Mouse (Mus musculus): ENCODE results near the gene Alpl. TPM values are rescaled to one million over a fixed set of nuclear protein-coding genes. Genes with fewer than 3 reads are reported as not detected.

Gene Alpl
- polyA plus RNA-seq, 1 experiment from 2014 or later = 9.7 TPM

- H3K4me1 ChIP-seq (replicated peaks) = peaks cover 13% of the 10 kb centered on the region; the same call in 1 of the 2 replicates
- H3K4me2 ChIP-seq = no peak overlapping the region
- ATAC-seq (ENCODE audit: insufficient read depth) = peak; percentile 10; the same call in 1 of the 2 replicates
- H3K27ac ChIP-seq (replicated peaks) = no peak overlapping the region
- H3K9ac ChIP-seq = no peak overlapping the region
- 40% methylated on average over 9 of the region's 9 CpGs for WGBS (ENCODE audit: insufficient replicate concordance)
- H3K9me3 ChIP-seq (replicated peaks) = no peaks in the 10 kb centered on the region
- peaks cover 61% of the 10 kb centered on the region for H3K27me3 ChIP-seq
- H3K4me3 ChIP-seq (replicated peaks) = no peak overlapping the region
- H3K36me3 ChIP-seq (replicated peaks) = no peaks in the 10 kb centered on the region
Measured at GRCm38 (mm10) chr4:137739151-137739923, 56.8 kb downstream of the Alpl start.

- no peak overlapping the region for H3K4me2 ChIP-seq
- WGBS (ENCODE audit: insufficient replicate concordance) = 44% methylated on average over 3 of the region's 3 CpGs
- H3K9ac ChIP-seq = no peak overlapping the region
- no peak overlapping the region for H3K27ac ChIP-seq (replicated peaks)
- no peak for ATAC-seq (ENCODE audit: insufficient read depth)
- no peaks in the 10 kb centered on the region for H3K9me3 ChIP-seq (replicated peaks)
- no peak overlapping the region for H3K4me3 ChIP-seq (replicated peaks)
- H3K36me3 ChIP-seq (replicated peaks) = no peaks in the 10 kb centered on the region
- peaks cover 63% of the 10 kb centered on the region for H3K27me3 ChIP-seq
- peaks cover 10% of the 10 kb centered on the region; the same call in 1 of the 2 replicates for H3K4me1 ChIP-seq (replicated peaks)
Measured at GRCm38 (mm10) chr4:137737760-137738159, 58.4 kb downstream of the Alpl start.

- H3K36me3 ChIP-seq (replicated peaks) = no peaks in the 10 kb centered on the region
- H3K27ac ChIP-seq (replicated peaks) = no peak overlapping the region
- H3K9me3 ChIP-seq (replicated peaks) = no peaks in the 10 kb centered on the region
- no peak overlapping the region for H3K4me2 ChIP-seq
- H3K4me3 ChIP-seq (replicated peaks) = no peak overlapping the region
- no peak for ATAC-seq (ENCODE audit: insufficient read depth)
- H3K4me1 ChIP-seq (replicated peaks) = peaks cover 10% of the 10 kb centered on the region; the same call in 1 of the 2 replicates
- H3K9ac ChIP-seq = no peak overlapping the region
- H3K27me3 ChIP-seq = peaks cover 64% of the 10 kb centered on the region
- WGBS (ENCODE audit: insufficient replicate concordance) = 54% methylated on average over 11 of the region's 11 CpGs
Measured at GRCm38 (mm10) chr4:137736220-137736701, 59.9 kb downstream of the Alpl start.

GRCm38 (mm10) chr4:137733459-137733858, 62.7 kb downstream of the Alpl start:
- Histone ChIP-seq H3K36me3 (replicated peaks) (no peaks in the 10 kb centered on the region), H3K4me3 (replicated peaks) (no peak overlapping the region), H3K9ac (no peak overlapping the region), H3K27ac (replicated peaks) (no peak overlapping the region), H3K27me3 (peaks cover 75% of the 10 kb centered on the region), H3K9me3 (replicated peaks) (no peaks in the 10 kb centered on the region), H3K4me1 (replicated peaks) (peaks cover 8% of the 10 kb centered on the region), H3K4me2 (no peak overlapping the region)
- ATAC-seq (ENCODE audit: insufficient read depth) = no peak
- WGBS (ENCODE audit: insufficient replicate concordance) = 63% methylated on average over 5 of the region's 5 CpGs

GRCm38 (mm10) chr4:137732962-137733361, 63.2 kb downstream of the Alpl start:
- Histone ChIP-seq H3K27ac (replicated peaks) (no peak overlapping the region), H3K9me3 (replicated peaks) (no peaks in the 10 kb centered on the region), H3K9ac (no peak overlapping the region), H3K27me3 (peaks cover 75% of the 10 kb centered on the region), H3K4me2 (no peak overlapping the region), H3K4me1 (replicated peaks) (peaks cover 13% of the 10 kb centered on the region), H3K36me3 (replicated peaks) (no peaks in the 10 kb centered on the region), H3K4me3 (replicated peaks) (no peak overlapping the region)
- WGBS (ENCODE audit: insufficient replicate concordance) = 68% methylated on average over 3 of the region's 3 CpGs
- no peak for ATAC-seq (ENCODE audit: insufficient read depth)

GRCm38 (mm10) chr4:137732361-137732760, 63.8 kb downstream of the Alpl start:
- no peak overlapping the region for H3K4me3 ChIP-seq (replicated peaks)
- no peak overlapping the region for H3K4me2 ChIP-seq
- H3K36me3 ChIP-seq (replicated peaks) = no peaks in the 10 kb centered on the region
- H3K27me3 ChIP-seq = peaks cover 76% of the 10 kb centered on the region
- no peak overlapping the region for H3K9ac ChIP-seq
- no peak for ATAC-seq (ENCODE audit: insufficient read depth)
- no peak overlapping the region for H3K27ac ChIP-seq (replicated peaks)
- WGBS (ENCODE audit: insufficient replicate concordance) = 50% methylated on average over 3 of the region's 3 CpGs
- no peaks in the 10 kb centered on the region for H3K9me3 ChIP-seq (replicated peaks)
- H3K4me1 ChIP-seq (replicated peaks) = peaks cover 18% of the 10 kb centered on the region

- no peak overlapping the region for H3K9ac ChIP-seq
- 50% methylated on average over 10 of the region's 10 CpGs for WGBS (ENCODE audit: insufficient replicate concordance)
- peaks cover 75% of the 10 kb centered on the region for H3K27me3 ChIP-seq
- H3K36me3 ChIP-seq (replicated peaks) = no peaks in the 10 kb centered on the region
- H3K4me3 ChIP-seq (replicated peaks) = no peak overlapping the region
- H3K4me1 ChIP-seq (replicated peaks) = peaks cover 18% of the 10 kb centered on the region
- no peak for ATAC-seq (ENCODE audit: insufficient read depth)
- H3K27ac ChIP-seq (replicated peaks) = no peak overlapping the region
- H3K4me2 ChIP-seq = no peak overlapping the region
- H3K9me3 ChIP-seq (replicated peaks) = no peaks in the 10 kb centered on the region
Measured at GRCm38 (mm10) chr4:137731891-137732290, 64.3 kb downstream of the Alpl start.

- Histone ChIP-seq H3K4me3 (replicated peaks) (no peak overlapping the region), H3K4me1 (replicated peaks) (peaks cover 18% of the 10 kb centered on the region), H3K27me3 (peaks cover 72% of the 10 kb centered on the region), H3K27ac (replicated peaks) (no peak overlapping the region), H3K4me2 (no peak overlapping the region), H3K36me3 (replicated peaks) (no peaks in the 10 kb centered on the region), H3K9me3 (replicated peaks) (no peaks in the 10 kb centered on the region), H3K9ac (no peak overlapping the region)
- 63% methylated on average over 8 of the region's 8 CpGs for WGBS (ENCODE audit: insufficient replicate concordance)
- no peak for ATAC-seq (ENCODE audit: insufficient read depth)
Measured at GRCm38 (mm10) chr4:137730757-137731156, 65.4 kb downstream of the Alpl start.

GRCm38 (mm10) chr4:137730134-137730533, 66.0 kb downstream of the Alpl start:
- H3K27ac ChIP-seq (replicated peaks) = no peak overlapping the region
- H3K4me1 ChIP-seq (replicated peaks) = peaks cover 20% of the 10 kb centered on the region
- WGBS (ENCODE audit: insufficient replicate concordance) = 20% methylated on average over 3 of the region's 3 CpGs
- no peak overlapping the region for H3K9ac ChIP-seq
- H3K36me3 ChIP-seq (replicated peaks) = no peaks in the 10 kb centered on the region
- no peak overlapping the region for H3K4me3 ChIP-seq (replicated peaks)
- H3K27me3 ChIP-seq = peaks cover 74% of the 10 kb centered on the region
- ATAC-seq (ENCODE audit: insufficient read depth) = peak; percentile 7
- H3K9me3 ChIP-seq (replicated peaks) = no peaks in the 10 kb centered on the region
- H3K4me2 ChIP-seq = no peak overlapping the region

- no peak for ATAC-seq (ENCODE audit: insufficient read depth)
- no peak overlapping the region for H3K27ac ChIP-seq (replicated peaks)
- peaks cover 79% of the 10 kb centered on the region for H3K27me3 ChIP-seq
- H3K9me3 ChIP-seq (replicated peaks) = no peaks in the 10 kb centered on the region
- H3K4me2 ChIP-seq = no peak overlapping the region; the same call in 1 of the 2 replicates
- H3K4me3 ChIP-seq (replicated peaks) = no peak overlapping the region
- H3K36me3 ChIP-seq (replicated peaks) = no peaks in the 10 kb centered on the region
- H3K9ac ChIP-seq = no peak overlapping the region
- 20% methylated on average over 24 of the region's 24 CpGs for WGBS (ENCODE audit: insufficient replicate concordance)
- H3K4me1 ChIP-seq (replicated peaks) = peaks cover 28% of the 10 kb centered on the region
Measured at GRCm38 (mm10) chr4:137729155-137729855, 66.9 kb downstream of the Alpl start.

GRCm38 (mm10) chr4:137728399-137729154, 67.6 kb downstream of the Alpl start:
- ATAC-seq (ENCODE audit: insufficient read depth) = no peak
- no peak overlapping the region; the same call in 1 of the 2 replicates for H3K4me2 ChIP-seq

More at GRCm38 (mm10) chr4:137728399-137729154, 67.6 kb downstream of the Alpl start:
- WGBS (ENCODE audit: insufficient replicate concordance) = 8% methylated on average over 17 of the region's 17 CpGs
- Histone ChIP-seq H3K36me3 (replicated peaks) (no peaks in the 10 kb centered on the region), H3K4me1 (replicated peaks) (peaks cover 34% of the 10 kb centered on the region), H3K9ac (no peak overlapping the region), H3K27me3 (peaks cover 84% of the 10 kb centered on the region), H3K4me3 (replicated peaks) (no peak overlapping the region), H3K27ac (replicated peaks) (no peak overlapping the region), H3K9me3 (replicated peaks) (no peaks in the 10 kb centered on the region)

All from liver, embryonic 15.5 days (tissue).